Mouse (Mus musculus) MEL (cell line): ENCODE data around the gene A730049H05Rik.

Experiments used
- EP300 ChIP-seq, 2 experiments: IDR thresholded peaks; 2 replicates each; pipeline ENCODE4 v1.6.1; 2011; ENCODE audit warnings: improper control_type of control experiment in 2 of 2, low read length in 2 of 2, low read depth in 1 of 2, mild to moderate bottlenecking in 1 of 2
- TAL1 ChIP-seq: IDR thresholded peaks from 2 replicates; pipeline ENCODE4 v1.6.1; 2012; ENCODE audit warnings: mild to moderate bottlenecking, inconsistent platforms, low read length, moderate library complexity, mixed read lengths

DNA sequence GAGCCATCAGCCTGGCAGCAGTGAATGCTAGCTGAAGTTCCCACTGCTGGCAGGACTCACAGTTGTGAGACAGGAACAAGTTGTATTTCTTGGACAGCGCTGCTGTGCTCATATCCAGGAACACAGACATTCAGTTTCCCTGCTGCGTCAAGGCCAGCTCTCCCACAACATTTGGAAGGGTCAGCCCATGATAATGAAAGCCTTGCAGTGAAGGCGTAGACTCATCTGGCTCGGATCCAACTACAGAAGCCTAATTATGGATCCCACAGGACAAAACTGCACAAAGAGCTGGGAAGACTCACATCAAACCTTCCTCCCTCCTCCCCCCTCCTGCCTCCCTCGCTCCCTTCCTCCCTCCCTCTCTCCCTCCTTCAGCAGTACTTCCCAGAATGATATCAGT is 34.0 kb downstream of the A730049H05Rik start:
- TF ChIP-seq EP300 (IDR thresholded peaks at IDR 0.05; ENCODE audit: low read depth in 1 of 2, low read length in 2 of 2) (no peak), TAL1 (no peak)
